Mouse (Mus musculus) myocyte (in vitro differentiated cells): ENCODE measurements around the gene Tnfrsf26.

Experiments used
- CEBPB ChIP-seq: IDR thresholded peaks from 2 replicates; pipeline ENCODE4 v1.6.1; 2011; ENCODE audit warnings: mild to moderate bottlenecking, moderate library complexity; ENCODE audit not compliant: poor library complexity, insufficient read depth, severe bottlenecking
- E2F4 ChIP-seq: IDR thresholded peaks from one replicate; pipeline ENCODE4 v1.6.1; 2011; ENCODE audit warnings: mild to moderate bottlenecking, control low read depth, moderate library complexity; ENCODE audit not compliant: insufficient read depth
- MAX ChIP-seq: IDR thresholded peaks from one replicate; pipeline ENCODE4 v1.6.1; 2011; ENCODE audit warnings: low read depth, mild to moderate bottlenecking, control low read depth
- MYOG ChIP-seq, 3 experiments: IDR thresholded peaks; one replicate each; pipeline ENCODE4 v1.6.1; 2011; ENCODE audit warnings: control low read depth in 2 of 3, low read depth in 2 of 3, mild to moderate bottlenecking in 2 of 3; ENCODE audit not compliant: insufficient read length in 2 of 3, control insufficient read depth in 1 of 3, insufficient read depth in 1 of 3
- POLR2A ChIP-seq: IDR thresholded peaks from one replicate; pipeline ENCODE4 v1.6.1; 2011; ENCODE audit warnings: low read depth, mild to moderate bottlenecking, control low read depth, moderate library complexity; ENCODE audit not compliant: insufficient read length
- POLR2AphosphoS2 ChIP-seq: IDR thresholded peaks from one replicate; pipeline ENCODE4 v1.6.1; 2011; ENCODE audit warnings: low read depth, control low read depth; ENCODE audit not compliant: insufficient read length
- TCF12 ChIP-seq: IDR thresholded peaks from one replicate; pipeline ENCODE4 v1.6.1; 2011; ENCODE audit warnings: mild to moderate bottlenecking, control low read depth; ENCODE audit not compliant: poor library complexity, insufficient read depth, severe bottlenecking
- USF1 ChIP-seq: IDR thresholded peaks from one replicate; pipeline ENCODE4 v1.6.1; 2011; ENCODE audit warnings: low read depth, mild to moderate bottlenecking, control low read depth, moderate library complexity

GRCm38 (mm10) chr7:143636674-143637073 lies 8.2 kb upstream of the Tnfrsf26 start:
- TF ChIP-seq POLR2A (no peak), CEBPB (no peak), MYOG (IDR thresholded peaks at IDR 0.05; ENCODE audit: control insufficient read depth in 1 of 3, insufficient read depth in 1 of 3, insufficient read length in 2 of 3, low read depth in 2 of 3) (no peak), POLR2AphosphoS2 (no peak), MAX (no peak), TCF12 (no peak), USF1 (no peak), E2F4 (no peak)
